17 mouse cellular contexts compared by ENCODE assay signal in the genomic region with DNA sequence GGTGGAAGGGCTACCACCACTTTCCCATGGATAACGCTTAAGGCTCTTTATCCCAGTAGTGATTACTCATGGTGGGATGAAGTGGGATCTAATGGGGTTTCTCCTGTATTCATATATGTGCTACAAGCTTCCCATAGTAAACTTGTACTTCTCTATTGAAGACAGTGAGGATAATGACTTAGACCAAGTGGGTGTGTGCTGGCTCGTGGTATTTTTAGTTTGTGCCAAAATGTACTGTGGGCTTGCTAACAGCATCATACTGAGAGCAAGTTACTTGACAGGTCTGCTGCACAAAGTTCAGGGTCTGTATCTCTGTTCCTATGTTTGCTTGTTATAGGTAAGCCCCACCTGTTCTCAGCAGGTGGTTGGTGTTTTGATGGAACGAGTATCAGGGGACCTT.
"Had no signal": no experiment of that assay in that cellular context is flagged by ENCODE, and none has a peak within 500 bp of the region (broad histone marks: within the 10 kb centered on the region; RNA-seq: fewer than 3 reads in every experiment).

No protein-coding gene starts in this region.

- H3K9ac ChIP-seq: liver, embryonic 15.5 days; liver, postnatal 0 days; lung, embryonic 15.5 days; midbrain, embryonic 13.5 days; midbrain, embryonic 15.5 days; neural tube, embryonic 12.5 days; stomach, embryonic 15.5 days had no signal

- H3K4me1 ChIP-seq: lung, embryonic 15.5 days; midbrain, embryonic 13.5 days; midbrain, embryonic 15.5 days; neural tube, embryonic 12.5 days; stomach, embryonic 15.5 days had no signal

- ATAC-seq: liver, postnatal 0 days; lung, postnatal 0 days; midbrain, embryonic 13.5 days; midbrain, embryonic 15.5 days had no signal

- H3K27ac ChIP-seq: liver, embryonic 15.5 days; lung, embryonic 15.5 days; midbrain, embryonic 13.5 days; midbrain, embryonic 15.5 days; neural tube, embryonic 12.5 days; stomach, embryonic 15.5 days; stomach, postnatal 0 days had no signal

- H3K36me3 ChIP-seq: liver, embryonic 15.5 days; lung, embryonic 15.5 days; midbrain, embryonic 13.5 days; midbrain, embryonic 15.5 days; neural tube, embryonic 12.5 days; stomach, embryonic 15.5 days had no signal

- H3K4me3 ChIP-seq: liver, embryonic 15.5 days; lung, embryonic 15.5 days; midbrain, embryonic 13.5 days; midbrain, embryonic 15.5 days; neural tube, embryonic 12.5 days; stomach, embryonic 15.5 days had no signal

- DNase-seq: liver, postnatal 0 days; lung, adult 2 months; lung, postnatal 14 days; lung, postnatal 36 days; right cerebral cortex, postnatal 25 days; thymus, adult 18-20 months; thymus, postnatal 14 days; thymus, postnatal 36 days had no signal

- H3K4me2 ChIP-seq: liver, embryonic 15.5 days; lung, embryonic 15.5 days; midbrain, embryonic 11.5 days; midbrain, embryonic 13.5 days; midbrain, embryonic 15.5 days; neural tube, embryonic 12.5 days; stomach, embryonic 15.5 days had no signal

- H3K27me3 ChIP-seq: liver, embryonic 15.5 days; lung, embryonic 15.5 days; midbrain, embryonic 13.5 days; midbrain, embryonic 15.5 days; neural tube, embryonic 12.5 days; stomach, embryonic 15.5 days had no signal

- H3K9me3 ChIP-seq: liver, embryonic 15.5 days; lung, embryonic 15.5 days; midbrain, embryonic 13.5 days; midbrain, embryonic 15.5 days; neural tube, embryonic 12.5 days; stomach, embryonic 15.5 days had no signal
